Mouse (Mus musculus): ENCODE data around the gene Hsd17b14.

- TF ChIP-seq GATA1 (IDR thresholded peaks at IDR 0.05; ENCODE audit: borderline replicate concordance, low read length) = no peak
- TF ChIP-seq CTCF (IDR thresholded peaks at IDR 0.05; ENCODE audit: low read depth, low read length) = no peak
- peak; percentile 100 for TF ChIP-seq TAL1 (conservative IDR thresholded peaks at IDR 0.05; ENCODE audit: low read depth, low read length)
- TF ChIP-seq POLR2AphosphoS5 (IDR thresholded peaks at IDR 0.05; ENCODE audit: insufficient replicate concordance, low read depth, low read length) = 0 out of 2 replicates have a peak, but pooled peaks have one; percentile 55
Measured at GRCm38 (mm10) chr7:45524841-45525621, 29.7 kb upstream of the Hsd17b14 start.
